Mouse (Mus musculus): ENCODE data around the gene Mink1.

The Mink1 gene

DNA sequence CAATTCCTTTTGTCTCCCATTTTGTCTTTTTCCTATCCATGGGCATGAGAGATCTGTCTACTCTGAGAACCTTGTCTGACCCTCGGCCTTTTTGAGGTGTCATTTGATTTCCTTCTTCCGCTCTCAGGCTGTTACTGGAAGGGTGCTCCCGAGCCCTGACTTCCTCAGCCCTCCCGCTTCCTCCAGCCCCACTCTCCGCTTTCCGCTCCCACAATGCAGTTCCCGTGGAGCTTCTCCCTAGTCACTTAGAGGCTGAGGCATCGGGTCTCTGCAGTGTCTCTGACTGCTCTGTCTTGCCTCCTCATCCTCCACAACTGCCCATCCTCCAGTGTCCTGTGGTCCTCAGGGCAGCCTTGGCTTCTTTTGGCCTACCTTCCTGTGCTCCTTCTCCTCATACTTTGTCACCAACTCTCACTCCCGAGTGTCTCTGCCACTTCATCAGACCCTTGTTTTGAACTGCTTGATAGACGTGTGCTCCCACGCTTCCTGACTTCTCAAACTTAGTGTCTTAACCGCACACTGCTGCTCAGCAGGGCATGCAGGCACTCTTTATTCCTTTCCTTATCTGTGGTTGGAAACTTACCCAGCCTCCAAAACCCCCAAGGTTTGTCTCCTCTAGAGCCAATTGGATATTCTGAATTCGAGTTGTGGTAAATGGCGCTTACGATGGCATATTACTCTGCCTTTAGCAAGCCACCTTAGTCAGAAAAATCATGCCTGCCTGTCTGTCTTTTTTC, 31.7 kb downstream of the Mink1 start:
- DNase-seq (ENCODE audit: low spot score in 2 of 2): no peak

DNA sequence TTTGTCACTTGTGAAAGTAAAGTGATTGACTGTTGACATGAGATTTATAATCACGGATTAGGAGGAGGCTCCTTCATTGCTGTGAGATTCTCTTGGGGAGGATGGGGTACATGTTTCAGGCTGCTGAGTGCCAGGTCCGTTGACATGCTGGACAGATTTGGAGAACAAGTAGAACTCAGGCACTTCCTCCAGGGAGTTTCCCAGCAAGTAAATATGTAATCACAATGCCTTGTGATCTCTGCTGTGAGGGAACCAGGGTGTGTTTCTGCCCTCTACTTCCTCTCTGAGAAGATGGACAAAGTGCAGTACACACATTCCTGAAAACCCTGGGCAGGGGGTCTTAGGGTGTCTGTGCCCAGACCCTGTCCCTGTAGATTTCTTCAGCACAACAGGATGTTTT, 33.0 kb downstream of the Mink1 start:
- DNase-seq (ENCODE audit: low spot score in 2 of 2): no peak

DNA sequence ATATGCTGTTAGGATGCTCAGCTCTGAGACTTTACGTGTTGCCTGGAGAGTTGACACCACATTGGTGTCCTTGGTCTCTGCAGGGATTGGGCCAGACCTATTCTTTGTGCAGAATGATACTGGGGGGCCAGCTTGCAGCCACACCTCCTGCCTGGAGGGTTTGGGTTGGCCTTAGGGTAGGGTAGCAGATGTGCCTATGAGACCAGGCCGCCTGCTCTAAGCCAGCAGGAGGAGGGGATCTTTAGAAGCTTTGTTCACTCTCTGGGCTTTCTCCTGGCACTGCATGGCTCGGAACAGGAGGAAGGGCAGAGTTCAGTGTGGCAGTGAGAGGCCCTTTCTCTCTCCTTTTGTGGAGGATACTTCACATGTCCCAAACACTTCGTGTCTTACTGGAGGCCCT, 33.4 kb downstream of the Mink1 start:
- DNase-seq (ENCODE audit: low spot score in 2 of 2): no peak

DNA sequence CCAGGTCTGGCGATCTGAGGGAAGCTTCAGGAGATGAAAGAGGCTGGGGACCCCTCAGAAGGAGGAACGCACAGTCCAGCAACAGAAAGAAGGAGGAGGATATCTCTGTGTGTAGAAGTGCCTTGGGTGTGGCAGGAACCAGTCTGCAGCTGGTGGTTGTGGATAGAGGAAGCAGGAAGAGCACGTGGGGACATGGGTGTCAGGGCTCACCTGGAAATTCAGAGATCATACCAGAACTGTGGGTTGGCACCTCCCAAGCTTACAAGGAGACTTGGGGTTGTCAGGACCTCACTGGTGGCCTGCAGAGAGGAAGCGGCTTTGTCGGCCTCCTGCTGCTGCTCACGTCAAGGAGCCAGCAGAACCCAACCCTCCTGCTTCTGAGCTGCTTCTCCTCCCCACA, 34.6 kb downstream of the Mink1 start:
- no peak for DNase-seq (ENCODE audit: low spot score in 2 of 2)

DNA sequence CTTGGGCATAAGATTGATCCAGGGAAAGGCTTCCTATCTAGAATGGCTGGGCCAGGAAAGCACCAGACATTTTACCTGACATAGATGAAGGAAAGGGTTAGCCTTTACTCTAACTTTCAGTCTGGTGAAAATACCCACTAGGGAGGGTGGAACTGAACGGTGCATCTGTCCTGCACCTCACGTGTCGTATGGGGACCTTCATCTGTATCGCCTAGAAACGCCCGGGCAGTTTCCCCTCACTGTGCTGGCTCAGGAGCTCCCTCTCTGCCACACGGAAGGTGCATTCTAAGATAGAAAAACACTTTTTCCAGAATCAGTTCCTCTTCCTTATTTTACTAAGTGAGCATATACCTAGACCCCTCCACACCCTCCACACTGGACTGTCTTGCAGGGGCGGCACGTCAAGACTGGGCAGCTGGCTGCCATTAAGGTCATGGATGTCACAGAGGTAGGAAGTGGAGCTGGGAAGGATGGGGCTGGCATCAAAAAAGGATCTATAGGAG, 35.8 kb downstream of the Mink1 start:
- DNase-seq (ENCODE audit: low spot score in 2 of 2): no peak

DNA sequence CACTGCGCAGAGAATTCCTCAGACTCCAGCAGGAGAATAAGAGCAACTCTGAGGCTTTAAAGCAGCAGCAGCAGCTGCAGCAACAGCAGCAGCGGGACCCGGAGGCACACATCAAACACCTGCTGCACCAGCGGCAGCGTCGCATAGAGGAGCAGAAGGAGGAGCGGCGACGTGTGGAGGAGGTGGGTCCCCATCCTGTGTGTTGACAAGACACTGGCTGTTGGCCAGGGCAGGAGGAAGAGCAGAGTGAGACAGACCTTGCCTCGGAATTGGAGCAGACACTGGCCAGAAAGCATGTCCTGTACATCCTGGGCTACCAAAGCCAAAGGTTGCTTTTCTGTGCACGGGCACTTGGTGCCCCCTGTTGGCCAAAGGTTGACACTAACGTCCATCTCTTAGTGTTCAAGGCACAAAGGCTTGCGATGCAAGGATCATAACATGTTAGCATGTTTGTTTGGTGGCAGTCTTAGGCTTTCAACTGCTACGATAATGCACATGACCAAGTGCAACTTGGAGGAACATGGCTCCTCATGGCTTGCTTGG, 42.4 kb downstream of the Mink1 start:
- peak; percentile 43 to 74 for DNase-seq (ENCODE audit: low spot score in 2 of 2)

DNA sequence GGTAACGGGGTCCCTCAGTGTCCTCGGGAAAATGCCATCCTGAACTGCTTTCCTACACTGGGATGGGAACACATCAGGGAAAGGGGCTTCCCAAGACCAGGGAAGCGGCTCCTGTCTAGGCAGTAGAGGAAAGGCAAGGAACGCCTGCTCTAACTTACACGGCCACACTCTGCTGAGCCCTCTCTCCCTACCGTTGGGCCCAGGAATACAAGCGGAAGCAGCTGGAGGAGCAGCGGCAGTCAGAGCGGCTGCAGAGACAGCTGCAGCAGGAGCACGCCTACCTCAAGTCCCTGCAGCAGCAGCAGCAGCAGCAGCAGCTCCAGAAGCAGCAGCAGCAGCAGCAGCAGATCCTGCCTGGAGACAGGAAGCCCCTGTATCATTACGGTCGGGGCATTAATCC, 44.0 kb downstream of the Mink1 start:
- DNase-seq (ENCODE audit: low spot score in 2 of 2): no peak

DNA sequence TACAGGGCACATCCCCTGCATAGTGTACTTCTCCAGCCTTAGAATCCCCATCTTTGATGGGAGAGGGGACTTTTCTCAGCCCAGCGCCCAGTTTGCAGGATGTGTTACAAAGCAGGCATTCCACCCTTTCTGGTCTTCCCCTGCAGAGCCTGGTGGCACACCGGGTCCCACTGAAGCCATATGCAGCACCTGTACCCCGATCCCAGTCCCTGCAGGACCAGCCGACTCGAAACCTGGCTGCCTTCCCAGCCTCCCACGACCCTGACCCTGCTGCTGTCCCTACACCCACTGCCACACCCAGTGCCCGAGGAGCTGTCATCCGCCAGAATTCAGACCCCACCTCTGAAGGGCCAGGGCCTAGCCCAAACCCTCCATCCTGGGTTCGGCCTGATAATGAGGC, 44.9 kb downstream of the Mink1 start:
- DNase-seq (ENCODE audit: low spot score in 2 of 2): no peak

DNA sequence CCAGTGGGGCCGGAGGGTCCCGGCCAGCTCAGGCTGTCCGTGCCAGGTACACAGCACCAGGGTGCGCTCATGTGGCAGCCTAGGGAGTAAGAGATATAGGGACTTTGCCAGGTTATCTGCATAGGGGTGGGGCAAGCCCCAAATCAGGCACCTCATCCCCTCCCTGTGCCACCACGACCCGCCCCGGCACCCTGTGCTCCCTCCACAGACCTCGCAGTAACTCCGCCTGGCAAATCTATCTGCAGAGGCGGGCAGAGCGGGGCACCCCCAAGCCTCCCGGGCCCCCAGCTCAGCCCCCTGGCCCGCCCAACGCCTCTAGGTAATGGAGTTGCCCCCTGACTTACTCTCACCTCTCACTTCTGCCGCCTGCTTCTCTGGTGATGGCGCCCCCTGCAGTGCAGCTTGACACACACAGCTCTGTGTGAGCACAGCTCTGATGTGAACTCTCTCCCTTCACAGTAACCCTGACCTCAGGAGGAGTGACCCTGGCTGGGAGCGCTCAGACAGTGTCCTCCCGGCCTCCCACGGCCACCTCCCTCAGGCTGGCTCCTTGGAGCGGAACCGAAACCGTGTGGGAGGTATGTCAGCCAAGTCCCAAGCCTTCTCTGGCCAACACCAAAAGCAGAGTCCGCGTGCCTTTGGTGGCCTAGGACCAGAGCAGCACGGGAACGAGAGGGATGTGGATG, 45.8 kb downstream of the Mink1 start:
- peak in 1 of 2 experiments; percentile 59 for DNase-seq (ENCODE audit: low spot score in 2 of 2)

DNA sequence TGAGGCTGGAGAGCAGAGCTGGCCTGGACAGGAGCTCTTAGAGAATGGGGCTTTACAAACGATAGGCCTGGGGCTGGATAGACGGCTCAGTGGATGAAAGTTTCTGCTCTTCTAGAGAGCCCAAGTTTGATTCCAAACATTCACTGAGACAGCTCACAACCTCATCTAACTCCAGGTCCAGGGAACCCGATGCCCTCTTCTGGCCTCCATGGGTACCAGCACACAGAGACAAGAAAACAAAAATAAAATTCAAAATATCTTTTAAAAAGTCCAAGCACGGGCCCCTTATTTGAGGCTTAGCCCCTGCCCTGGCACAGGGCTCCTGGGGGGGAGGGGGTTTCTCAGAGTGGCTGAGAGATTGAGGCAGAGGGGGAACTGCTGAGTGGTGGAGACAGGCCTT, 48.1 kb downstream of the Mink1 start:
- DNase-seq (ENCODE audit: low spot score in 2 of 2): no peak

DNA sequence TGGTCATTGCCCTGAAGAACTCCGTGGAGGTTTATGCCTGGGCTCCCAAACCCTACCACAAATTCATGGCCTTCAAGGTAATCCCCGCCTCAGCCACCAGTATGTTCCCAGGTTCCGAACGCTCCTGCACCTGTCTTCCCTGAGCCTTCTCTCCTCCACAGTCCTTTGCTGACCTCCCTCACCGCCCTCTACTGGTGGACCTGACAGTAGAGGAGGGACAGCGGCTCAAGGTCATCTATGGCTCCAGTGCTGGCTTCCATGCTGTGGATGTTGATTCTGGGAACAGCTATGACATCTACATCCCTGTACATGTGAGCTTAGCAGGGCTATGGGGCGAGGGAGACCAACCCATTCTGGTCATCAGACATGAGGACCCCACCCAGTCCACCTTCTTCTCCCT, 49.8 kb downstream of the Mink1 start:
- no peak for DNase-seq (ENCODE audit: low spot score in 2 of 2)

DNA sequence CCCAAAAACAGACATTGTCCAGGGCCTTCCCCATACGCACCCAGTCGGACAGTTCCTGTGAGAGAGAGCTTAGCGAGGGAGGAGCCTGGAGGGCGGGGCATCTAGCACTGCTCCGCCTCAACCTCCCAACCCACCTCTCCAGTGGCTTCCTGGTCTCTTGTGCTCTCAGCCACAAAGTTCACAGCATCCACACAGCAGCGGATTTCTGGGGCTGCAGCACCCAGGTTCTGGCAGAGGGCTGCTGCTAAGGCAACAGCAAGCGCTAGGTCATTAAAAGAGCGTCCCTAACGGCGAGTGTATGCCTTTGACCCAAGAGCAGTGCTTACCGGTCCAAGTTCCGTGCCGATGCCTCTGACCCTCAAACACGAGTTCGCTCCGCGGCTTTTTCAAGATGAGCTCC, 52.4 kb downstream of the Mink1 start:
- peak; percentile 58 to 69 for DNase-seq (ENCODE audit: low spot score in 2 of 2)

DNA sequence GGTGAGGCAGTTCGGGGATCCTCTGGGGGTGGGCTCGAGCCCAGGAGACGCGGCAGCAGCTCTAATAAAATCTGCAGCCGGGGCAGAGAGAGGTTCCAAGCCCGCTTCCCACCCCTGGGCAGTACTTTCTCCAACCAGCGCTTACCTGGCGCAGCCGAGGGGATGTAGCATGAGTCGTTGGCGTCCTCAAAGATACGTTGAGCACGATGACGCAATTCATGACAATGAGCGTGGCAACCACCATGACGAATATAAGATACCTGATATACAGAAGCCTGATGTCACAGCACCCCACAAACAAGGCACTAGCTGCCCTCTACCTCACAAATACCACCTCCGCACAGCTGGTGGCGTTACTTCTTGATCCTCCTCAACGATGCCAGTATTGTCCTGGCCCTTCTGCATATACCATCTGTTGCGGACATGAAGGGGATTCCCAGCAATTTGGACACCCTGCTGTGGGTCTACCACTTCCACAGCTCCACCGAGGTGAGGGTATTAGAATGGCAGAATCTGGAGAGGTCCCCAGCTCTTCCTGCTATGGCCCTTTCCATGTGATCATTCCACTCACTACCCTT, 52.9 kb downstream of the Mink1 start, which contains the start of gene 4930544D05Rik:
Gene 4930544D05Rik (plus strand): TSS at position 333 of the 578 bp plus-strand sequence.
- no peak for DNase-seq (ENCODE audit: low spot score in 2 of 2)

DNA sequence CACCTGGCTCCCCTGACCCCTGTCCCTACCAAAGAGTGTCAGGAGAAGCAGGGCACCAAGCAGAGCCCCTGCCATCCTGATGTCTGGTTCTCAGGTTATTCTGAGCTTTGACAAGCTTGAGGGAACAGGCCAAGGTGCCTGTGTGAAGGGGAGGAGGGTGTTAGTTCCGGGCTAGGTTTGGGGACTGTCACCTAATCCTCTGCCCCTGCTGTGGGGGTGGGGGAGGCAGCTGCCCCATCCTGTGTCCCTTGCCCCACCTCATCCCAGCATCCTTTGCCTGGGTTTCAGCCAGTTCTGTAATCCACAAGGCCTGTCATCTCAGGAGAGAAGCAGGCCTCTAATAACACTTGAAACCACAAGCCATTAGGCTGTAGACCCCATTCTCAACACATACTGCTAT, 56.4 kb downstream of the Mink1 start, which contains the start of gene Chrne:
Gene Chrne (minus strand): TSS at position 116 of the 400 bp plus-strand sequence.
- DNase-seq (ENCODE audit: low spot score in 2 of 2): no peak

DNA sequence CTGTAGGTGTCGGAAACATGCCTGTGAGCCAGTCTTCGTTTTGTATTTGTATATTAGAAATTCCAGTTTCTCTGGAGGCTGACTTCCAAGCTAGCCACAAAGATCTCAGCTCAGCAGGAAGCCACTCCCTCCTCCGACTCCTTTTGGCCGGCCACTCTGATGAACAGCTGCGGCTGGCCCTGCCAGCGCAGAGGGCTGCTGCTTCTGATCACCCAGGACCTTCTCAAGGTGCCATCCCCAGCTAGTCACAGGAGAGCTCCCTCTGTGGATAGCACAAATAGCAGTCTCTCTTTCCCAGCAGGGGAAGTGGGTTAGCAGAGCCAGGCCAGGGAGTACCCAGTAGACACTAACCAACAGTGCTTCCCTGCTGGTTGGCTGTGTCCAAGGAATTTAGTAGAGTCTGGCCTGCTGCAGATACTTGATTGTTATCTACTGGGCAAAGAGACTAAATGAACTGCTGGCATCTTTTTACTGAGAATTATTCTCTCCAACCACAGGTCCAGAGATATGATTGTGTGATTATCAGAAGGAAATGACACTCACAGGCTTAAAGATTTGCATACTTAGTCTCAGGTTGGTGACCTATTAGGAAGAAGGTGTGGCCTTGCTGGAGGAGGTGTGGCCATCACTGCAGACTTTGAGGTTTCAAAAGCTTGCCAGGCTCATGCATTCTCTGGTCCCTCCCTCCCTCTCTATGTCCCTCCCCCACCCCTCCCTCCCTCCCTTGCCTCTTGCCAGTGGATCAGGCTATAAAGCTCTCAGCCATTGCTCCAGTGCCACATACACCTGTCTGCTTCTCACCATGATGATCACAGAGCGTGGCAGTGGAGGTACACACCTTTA, 59.5 kb downstream of the Mink1 start:
- DNase-seq (ENCODE audit: low spot score in 2 of 2): no peak

DNA sequence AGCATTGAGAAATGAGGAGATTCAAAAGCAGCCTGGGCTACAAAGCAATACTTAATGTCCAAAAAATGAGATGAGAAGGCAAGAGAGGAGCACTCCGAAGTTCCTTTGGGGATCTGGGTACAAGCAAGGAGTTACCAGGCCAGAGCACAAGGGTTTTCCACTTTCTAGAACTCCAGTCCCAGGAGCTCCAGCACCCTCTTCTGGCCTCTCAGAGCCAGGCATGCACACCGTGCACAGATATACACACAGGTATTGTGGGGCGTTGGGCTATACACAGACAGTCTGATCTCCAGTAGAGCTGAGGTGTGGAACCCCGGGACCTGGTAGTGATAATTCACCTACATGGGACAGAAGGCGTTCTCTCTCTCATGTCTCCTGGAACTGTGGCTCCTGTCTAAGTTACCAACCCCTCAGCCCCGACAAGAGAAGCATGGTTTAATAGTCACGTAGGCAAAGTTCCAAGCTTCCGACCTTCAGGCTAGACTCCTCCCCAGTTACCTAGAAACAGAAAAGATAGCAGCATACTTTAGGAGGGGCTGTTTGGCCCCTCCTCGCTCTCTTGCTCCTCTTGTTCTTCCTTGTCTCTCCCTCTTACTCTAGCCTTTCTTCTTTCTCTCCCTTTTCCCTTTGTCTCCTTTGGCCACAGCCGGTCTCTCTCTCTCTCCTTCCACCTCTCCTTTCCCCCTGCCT, 60.5 kb downstream of the Mink1 start:
- no peak for DNase-seq (ENCODE audit: low spot score in 2 of 2)

DNA sequence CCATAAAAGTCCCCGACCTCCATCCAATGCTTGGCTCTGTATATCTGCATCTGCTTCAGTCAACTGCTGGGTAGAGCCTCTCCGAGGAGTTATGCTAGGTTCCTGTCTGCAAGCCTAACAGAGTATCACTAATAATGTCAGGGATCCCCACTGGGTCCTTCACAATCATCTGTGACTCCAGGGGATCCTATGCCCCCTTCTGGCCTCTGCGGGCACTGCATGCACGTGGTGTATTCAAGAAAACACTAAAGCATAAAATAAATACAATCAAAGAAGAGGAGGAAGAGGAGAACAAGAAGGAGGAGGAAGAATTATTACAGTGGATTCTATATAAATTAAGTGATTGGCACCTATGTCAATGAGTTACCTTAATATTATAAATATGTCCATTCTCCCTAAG, 62.8 kb downstream of the Mink1 start:
- DNase-seq (ENCODE audit: low spot score in 2 of 2): peak in 1 of 2 experiments; percentile 73

DNA sequence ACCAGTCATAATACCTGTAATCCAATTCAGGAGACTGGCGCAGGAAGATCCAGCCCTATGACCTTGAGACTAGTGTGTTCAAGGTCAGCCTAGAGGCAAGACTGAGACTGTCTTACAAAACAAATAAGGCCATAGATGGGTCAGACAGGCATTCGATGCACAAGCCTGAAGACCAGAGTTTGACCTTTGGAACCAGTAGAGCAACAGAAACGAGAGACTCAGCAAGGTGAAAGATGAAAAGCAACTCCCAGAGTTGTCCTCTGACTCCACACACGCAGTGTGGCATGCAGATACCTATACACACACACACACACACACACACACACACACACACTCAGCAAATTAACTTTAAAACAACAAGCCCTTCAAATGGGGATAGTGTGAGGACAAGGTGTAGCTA, 64.2 kb downstream of the Mink1 start:
- DNase-seq (ENCODE audit: low spot score in 2 of 2): no peak

DNA sequence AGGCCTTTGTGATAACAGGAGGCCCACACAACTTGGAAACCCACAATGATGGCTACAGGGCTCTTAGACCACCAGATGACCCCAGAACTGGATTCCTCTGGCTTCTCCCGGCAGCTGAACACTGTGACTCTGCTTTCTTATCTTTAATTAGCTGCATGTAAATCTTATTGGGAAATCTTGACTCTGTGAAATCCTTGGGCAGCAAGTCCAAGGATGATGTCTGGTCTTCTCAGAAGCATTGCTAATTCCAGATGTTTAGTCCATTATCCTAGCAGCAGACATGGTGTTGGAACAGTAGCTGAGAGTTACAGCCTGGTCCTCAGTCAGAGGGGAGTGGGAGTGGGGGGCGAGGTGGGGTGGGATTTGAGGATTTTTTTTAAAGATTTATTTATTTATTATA, 65.8 kb downstream of the Mink1 start:
- DNase-seq (ENCODE audit: low spot score in 2 of 2): no peak

DNA sequence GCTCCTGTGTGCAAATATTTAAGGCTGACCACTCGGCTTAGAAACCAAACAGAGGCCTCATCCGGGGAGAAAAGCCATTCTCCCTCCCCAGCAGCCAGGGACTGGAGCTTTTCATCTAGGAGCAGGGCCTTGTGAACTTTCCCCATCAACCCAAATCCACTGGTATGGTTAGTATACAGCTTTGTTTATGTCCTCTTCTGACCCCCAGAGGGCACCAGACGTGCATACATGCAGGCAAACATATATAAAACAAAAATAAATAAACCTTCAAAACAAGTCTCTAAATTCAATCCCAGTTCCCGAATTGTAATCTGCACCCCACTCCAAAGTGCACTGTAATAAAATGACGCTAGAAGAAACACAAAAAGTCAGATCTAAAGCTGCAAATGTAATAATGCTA, 66.9 kb downstream of the Mink1 start:
- DNase-seq (ENCODE audit: low spot score in 2 of 2): peak in 1 of 2 experiments; percentile 50

DNA sequence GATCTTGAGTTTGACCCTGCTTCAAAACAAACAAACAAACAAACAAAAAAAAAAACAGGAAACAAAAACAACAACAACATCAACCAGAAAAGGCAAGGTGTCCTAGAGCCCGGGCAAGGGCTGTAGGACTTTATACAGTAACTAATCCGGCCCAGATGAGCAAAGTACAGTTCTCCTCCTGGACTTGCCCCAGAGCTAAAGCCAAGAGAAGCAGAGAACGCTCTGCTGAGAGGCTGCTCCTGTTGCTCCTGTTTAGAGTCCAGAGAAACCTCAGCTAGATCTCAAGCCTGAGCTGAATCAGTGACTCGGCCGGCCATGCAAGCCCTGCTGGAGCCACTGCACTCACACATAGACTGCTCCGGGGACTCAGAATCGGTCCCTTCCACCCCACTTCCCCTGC, 67.4 kb downstream of the Mink1 start:
- DNase-seq (ENCODE audit: low spot score in 2 of 2): no peak
